Mouse (Mus musculus) spleen, adult 10 weeks (tissue): ENCODE measurements around the gene Grcc10. TPM values are rescaled to one million over a fixed set of nuclear protein-coding genes. Genes with fewer than 3 reads are reported as not detected.

Source experiments
- polyA plus RNA-seq: library from polyadenylated mRNA; stranded (reverse); fragments of 350-450 nt; fragmentation: Illumina TruSeq; extraction: RNeasy Lipid Tissue Mini Kit (QIAGEN cat#74804); gene quantifications from one replicate; pipeline ENCODE4 v1.2.3, GENCODE M21; 2015; ENCODE audit warnings: low replicate concordance; ENCODE audit not compliant: insufficient read depth

Gene Grcc10
- polyA plus RNA-seq = 88.0 TPM

GRCm38 (mm10) chr6:124740888-124741761 lies at the start of gene Grcc10:
Gene Grcc10 (minus strand): TSS chr6:124741374.

DNA sequence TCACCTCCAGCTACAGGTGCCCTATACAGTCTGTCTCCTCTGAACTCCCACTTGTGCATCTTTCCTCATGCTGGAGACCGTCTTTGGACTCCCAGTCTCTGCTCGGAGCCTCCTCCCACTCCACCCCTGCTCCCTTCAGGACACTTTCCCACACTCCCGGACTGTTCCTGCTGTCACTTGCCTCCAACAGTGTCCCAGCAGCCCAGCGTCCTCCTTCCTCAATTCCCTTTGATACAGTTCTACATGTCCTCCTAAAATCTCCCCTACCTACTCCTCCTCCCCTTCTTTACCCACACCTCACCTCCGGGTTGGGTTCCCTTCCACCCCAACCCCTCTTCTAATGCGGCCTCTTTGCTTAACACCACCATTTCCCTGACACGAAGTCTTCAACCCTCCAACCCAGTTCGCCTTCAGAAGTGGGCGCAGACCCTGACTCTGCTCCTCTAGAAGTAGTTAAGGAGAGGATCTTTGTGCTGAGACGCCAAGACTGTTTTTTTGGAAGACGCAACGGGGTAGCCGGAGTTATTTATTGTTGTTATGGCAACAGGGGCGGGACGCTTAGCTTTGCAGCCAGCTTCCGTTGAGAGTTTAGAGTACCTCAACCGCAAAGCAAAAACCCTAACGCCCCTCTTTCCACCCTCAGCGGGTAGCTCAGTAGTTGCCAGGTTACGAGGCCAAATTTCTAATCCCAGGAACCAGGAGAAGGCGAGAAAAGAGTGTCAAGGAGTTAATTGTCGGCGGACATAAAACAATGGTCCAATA lies 38.2 kb upstream of the Grcc10 start, which contains the start of gene Lrrc23:
TSS of gene Lrrc23 (minus strand) at position 506 of the 762 bp plus-strand sequence.

GRCm38 (mm10) chr6:124769101-124769765 lies 28.1 kb upstream of the Grcc10 start, which contains the start of gene Eno2:
Gene Eno2 (minus strand): TSS chr6:124769673.

GRCm38 (mm10) chr6:124755831-124756595 lies 14.8 kb upstream of the Grcc10 start, which contains the start of the genes Gm45234 and Atn1:
Gene Gm45234 (minus strand): TSS chr6:124756021.
Gene Atn1 (minus strand): TSS chr6:124756524.

DNA sequence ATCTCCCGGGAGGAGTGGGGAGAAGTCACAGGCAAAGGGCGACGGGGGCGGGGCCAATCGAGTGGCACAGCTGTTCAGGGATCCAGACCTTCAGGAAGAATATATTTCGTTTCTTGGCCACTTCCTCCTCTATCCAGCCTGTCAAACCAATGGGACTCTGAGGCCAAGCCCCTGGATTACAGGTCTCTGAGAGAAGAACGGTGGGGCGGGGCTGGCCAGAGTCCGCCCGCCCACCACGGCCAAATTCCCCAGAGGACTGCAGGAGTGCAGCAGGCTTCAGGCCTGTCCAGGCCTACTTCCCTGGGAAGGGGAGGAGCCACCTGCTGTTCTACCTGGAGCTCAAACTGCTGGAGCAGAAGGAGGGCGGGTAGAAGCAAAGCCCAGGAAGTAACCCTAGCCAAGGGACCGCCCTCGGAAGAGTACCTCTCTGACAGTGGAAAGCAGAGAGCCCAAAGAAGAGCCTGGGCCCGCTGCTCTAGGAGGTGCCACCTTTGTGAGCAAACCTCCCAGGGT lies 2.6 kb downstream of the Grcc10 start, which contains the start of gene Ptpn6:
TSS of gene Ptpn6 (minus strand) at position 204 of the 513 bp plus-strand sequence.

DNA sequence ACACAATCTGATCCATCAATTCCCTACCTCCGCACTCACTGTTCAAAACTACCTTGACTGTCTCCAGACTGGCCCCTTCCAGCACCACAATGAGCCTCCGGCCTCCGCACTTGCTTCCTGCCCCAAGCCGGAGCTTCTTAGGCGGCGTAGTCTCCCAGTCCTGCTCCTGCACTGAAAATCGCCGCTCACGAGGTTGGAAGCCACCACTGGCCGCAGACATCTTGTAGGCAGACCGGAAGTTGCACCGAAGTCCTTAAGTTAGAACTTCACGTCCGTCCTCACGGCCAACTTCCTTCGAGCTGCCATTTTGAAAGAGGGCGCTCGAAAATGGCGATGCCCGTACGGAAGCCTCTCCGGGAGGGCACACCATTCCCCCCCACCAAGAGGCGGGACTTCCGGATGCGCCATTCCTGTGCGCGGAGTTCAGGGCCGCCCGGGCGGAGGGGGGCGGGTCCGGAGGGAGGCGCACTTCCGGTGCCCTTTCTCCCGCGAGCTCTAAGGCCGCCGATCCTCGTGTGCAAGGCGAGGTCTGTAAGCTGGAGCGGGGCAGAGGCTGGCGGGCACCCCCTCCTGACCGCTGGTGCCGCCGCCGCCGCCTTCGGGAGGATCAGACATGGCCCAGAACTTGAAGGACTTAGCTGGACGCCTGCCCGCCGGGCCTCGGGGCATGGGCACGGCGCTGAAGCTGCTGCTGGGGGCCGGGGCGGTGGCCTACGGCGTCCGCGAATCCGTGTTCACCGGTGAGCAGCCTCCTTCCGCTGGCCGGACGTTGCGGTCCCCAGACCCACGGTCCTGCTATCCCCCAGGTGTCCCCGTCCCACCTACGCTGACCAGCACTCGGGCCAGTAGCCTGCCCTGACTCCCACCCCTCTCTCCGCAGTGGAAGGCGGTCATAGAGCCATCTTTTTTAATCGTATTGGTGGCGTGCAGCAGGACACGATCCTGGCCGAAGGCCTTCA lies 29.1 kb downstream of the Grcc10 start, which contains the start of the genes Emg1 and Phb2:
TSS of gene Emg1 (minus strand) at position 355 of the 959 bp plus-strand sequence.
TSS of gene Phb2 (plus strand) at position 513 of the 959 bp plus-strand sequence.

Other genes with a start within 250 kb of the Grcc10 start
- gene C1rl, start 248.3 kb downstream of the Grcc10 start, polyA plus RNA-seq = 2.4 TPM
- gene C1ra, start 229.0 kb downstream of the Grcc10 start, polyA plus RNA-seq = 44.5 TPM
- 166 TPM for gene C1s1, start 199.0 kb downstream of the Grcc10 start, polyA plus RNA-seq
- gene C1rb, start 171.1 kb downstream of the Grcc10 start, polyA plus RNA-seq = not detected
- 0.46 TPM for gene C1s2, start 105.3 kb downstream of the Grcc10 start, polyA plus RNA-seq
- gene Lpcat3, start 78.3 kb downstream of the Grcc10 start, polyA plus RNA-seq = 37.3 TPM
- gene Emg1, start 29.2 kb downstream of the Grcc10 start, polyA plus RNA-seq = 160 TPM
- gene Phb2, start 29.0 kb downstream of the Grcc10 start, polyA plus RNA-seq = 110 TPM
- gene Ptpn6, start 2.7 kb downstream of the Grcc10 start, polyA plus RNA-seq = 354 TPM
- gene Gm45234, start 14.6 kb upstream of the Grcc10 start, polyA plus RNA-seq = 0.08 TPM
- 7.8 TPM for gene Atn1, start 15.2 kb upstream of the Grcc10 start, polyA plus RNA-seq
- gene Eno2, start 28.3 kb upstream of the Grcc10 start, polyA plus RNA-seq = 3.5 TPM
- 3.5 TPM for gene Lrrc23, start 38.4 kb upstream of the Grcc10 start, polyA plus RNA-seq
- 3.2 TPM for gene Spsb2, start 67.3 kb upstream of the Grcc10 start, polyA plus RNA-seq
- gene Tpi1, start 72.9 kb upstream of the Grcc10 start, polyA plus RNA-seq = 63.1 TPM
- gene Usp5, start 88.1 kb upstream of the Grcc10 start, polyA plus RNA-seq = 69.3 TPM
- 25.4 TPM for gene Cdca3, start 88.2 kb upstream of the Grcc10 start, polyA plus RNA-seq
- not detected for gene Gnb3, start 98.9 kb upstream of the Grcc10 start, polyA plus RNA-seq
- 6.7 TPM for gene P3h3, start 116.4 kb upstream of the Grcc10 start, polyA plus RNA-seq
- 1.0 TPM for gene Gpr162, start 122.6 kb upstream of the Grcc10 start, polyA plus RNA-seq
- 71.3 TPM for gene Cd4, start 146.8 kb upstream of the Grcc10 start, polyA plus RNA-seq
- 6.5 TPM for gene Lag3, start 170.3 kb upstream of the Grcc10 start, polyA plus RNA-seq
- 193 TPM for gene Ptms, start 178.7 kb upstream of the Grcc10 start, polyA plus RNA-seq
- gene Mlf2, start 190.0 kb upstream of the Grcc10 start, polyA plus RNA-seq = 41.7 TPM
- gene Cops7a, start 224.2 kb upstream of the Grcc10 start, polyA plus RNA-seq = 30.5 TPM